Mouse (Mus musculus): ENCODE results near the gene Skap2. TPM values are rescaled to one million over a fixed set of nuclear protein-coding genes. Genes with fewer than 3 reads are reported as not detected.
A peak's percentile ranks its signal among the peaks of the same experiment; 100 is the strongest.

Skap2 gene
- polyA plus RNA-seq, 1 experiment from 2014 or later: 65.0 TPM

DNA sequence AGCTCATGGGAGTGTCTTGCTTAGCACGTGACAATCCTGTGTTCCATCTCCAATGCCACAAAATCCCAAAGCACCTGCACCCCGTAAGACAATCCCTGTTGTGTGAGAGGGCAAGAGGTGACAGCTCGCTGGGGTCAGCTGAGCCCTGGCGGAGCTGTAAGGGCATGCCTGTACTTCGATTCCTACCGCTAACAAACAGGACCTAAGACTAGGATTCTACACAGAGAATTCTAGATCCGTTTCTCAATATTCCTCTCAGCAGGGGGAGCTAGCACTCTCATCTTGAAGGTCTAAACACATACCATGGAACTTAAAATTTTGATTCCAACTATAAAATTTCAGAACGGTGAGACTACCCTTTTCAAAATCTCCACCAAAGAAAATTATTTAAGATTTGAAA is 9.7 kb downstream of the Skap2 start:
- WGBS: 19% methylated on average over 8 of the region's 8 CpGs
- ATAC-seq (ENCODE audit: borderline replicate concordance, extremely low read depth, low FRiP score, low TSS enrichment): no peak
- H3K4me1 ChIP-seq: peaks cover 18% of the 10 kb centered on the region
- peak overlapping the region; percentile 20; the same call in 1 of the 2 replicates for H3K4me2 ChIP-seq
- no peak overlapping the region for H3K9ac ChIP-seq
- H3K4me3 ChIP-seq: no peak overlapping the region
- H3K27ac ChIP-seq: no peak overlapping the region
- no peaks in the 10 kb centered on the region for H3K9me3 ChIP-seq
- H3K27me3 ChIP-seq: peaks cover 27% of the 10 kb centered on the region
- no peaks in the 10 kb centered on the region for H3K36me3 ChIP-seq

DNA sequence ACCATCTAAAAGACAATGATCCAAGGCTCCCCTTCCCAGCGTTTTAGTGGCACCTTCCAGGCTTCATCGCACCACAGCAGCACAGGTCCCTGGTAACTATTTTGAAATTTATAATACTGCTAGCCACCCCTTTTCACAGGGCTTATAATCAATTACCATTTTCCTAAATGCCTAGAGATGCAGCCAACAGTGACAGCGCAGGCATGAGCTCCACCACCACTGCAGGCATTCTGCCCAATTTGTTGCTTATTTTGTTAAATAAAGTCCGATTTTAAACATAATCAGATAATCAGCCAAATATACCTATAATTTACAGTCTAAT is 13.2 kb downstream of the Skap2 start:
- H3K4me2 ChIP-seq: peak overlapping the region; percentile 20; the same call in 1 of the 2 replicates

DNA sequence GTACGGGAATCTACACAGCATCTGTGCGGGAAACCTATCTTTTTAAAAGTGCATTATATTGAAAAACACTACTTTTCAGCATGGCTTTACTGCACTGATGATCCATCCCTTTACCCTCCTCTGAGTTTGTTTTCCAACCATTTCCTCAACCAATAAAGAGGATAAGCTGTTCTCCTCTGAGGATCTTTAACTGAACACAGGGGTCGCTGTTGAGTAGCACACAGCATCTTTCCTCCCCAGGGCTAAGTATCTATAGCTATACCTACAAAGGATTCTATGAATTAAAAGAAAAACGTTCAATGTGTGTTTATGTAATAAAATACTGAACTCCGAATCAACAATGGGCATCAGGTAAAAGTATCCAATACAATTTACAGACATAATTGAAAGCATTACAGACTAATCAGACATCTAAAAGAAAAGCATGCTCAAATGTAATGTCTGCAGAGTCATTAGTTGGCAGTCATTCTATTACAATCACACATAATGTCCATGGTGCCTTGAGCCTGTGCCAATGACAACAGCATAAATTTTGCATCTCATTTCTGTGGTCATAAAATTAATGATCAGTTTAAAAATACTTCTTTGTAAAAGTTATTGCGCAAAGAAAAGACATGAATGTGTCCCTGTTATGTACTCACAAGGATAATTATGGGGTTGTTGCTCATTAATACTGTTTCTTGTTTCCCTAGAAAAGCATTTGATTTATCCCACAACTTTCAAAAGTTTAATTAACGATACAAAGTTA is 13.8 kb downstream of the Skap2 start:
- no peak overlapping the region for H3K27ac ChIP-seq
- H3K27me3 ChIP-seq: 0 out of 2 replicates have a peak, but pooled peaks cover 3% of the 10 kb centered on the region
- ATAC-seq (ENCODE audit: borderline replicate concordance, extremely low read depth, low FRiP score, low TSS enrichment): peak; percentile 64; the same call in 1 of the 2 replicates
- WGBS: 38% methylated on average over 7 of the region's 7 CpGs
- H3K36me3 ChIP-seq: no peaks in the 10 kb centered on the region
- H3K4me3 ChIP-seq: no peak overlapping the region
- H3K4me2 ChIP-seq: peak overlapping the region; percentile 20; the same call in 1 of the 2 replicates
- peaks cover 6% of the 10 kb centered on the region for H3K4me1 ChIP-seq
- H3K9ac ChIP-seq: no peak overlapping the region
- no peaks in the 10 kb centered on the region for H3K9me3 ChIP-seq

More for the DNA sequence above, 13.2 kb downstream of the Skap2 start:
- Histone ChIP-seq H3K4me3 (no peak overlapping the region), H3K9ac (no peak overlapping the region), H3K4me1 (peaks cover 7% of the 10 kb centered on the region), H3K27ac (no peak overlapping the region), H3K36me3 (no peaks in the 10 kb centered on the region), H3K9me3 (no peaks in the 10 kb centered on the region), H3K27me3 (peaks cover 8% of the 10 kb centered on the region; the same call in 1 of the 2 replicates)
- ATAC-seq (ENCODE audit: borderline replicate concordance, extremely low read depth, low FRiP score, low TSS enrichment): no peak
- WGBS: 56% methylated on average over 4 of the region's 4 CpGs

DNA sequence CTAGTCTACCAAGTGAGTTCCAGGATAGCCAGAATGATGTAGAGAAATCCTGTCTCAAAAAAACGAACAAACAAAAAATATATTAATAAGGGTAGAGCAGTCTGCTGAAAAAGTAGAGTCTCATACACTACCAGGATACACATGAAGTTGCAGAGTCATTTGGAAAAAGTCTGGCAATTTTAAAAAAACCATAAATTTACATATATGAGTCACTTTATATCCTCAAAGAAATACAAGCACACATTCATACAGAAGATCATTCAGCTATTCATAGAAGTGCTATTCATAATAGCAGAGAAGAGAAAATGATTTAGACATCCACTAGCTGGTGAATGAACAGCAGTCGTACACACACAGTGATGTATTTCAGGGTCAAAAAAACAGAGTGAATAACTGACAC is 24.4 kb downstream of the Skap2 start:
- WGBS: 74% methylated on average over 2 of the region's 2 CpGs
- H3K27me3 ChIP-seq: no peaks in the 10 kb centered on the region
- no peak for ATAC-seq (ENCODE audit: borderline replicate concordance, extremely low read depth, low FRiP score, low TSS enrichment)

DNA sequence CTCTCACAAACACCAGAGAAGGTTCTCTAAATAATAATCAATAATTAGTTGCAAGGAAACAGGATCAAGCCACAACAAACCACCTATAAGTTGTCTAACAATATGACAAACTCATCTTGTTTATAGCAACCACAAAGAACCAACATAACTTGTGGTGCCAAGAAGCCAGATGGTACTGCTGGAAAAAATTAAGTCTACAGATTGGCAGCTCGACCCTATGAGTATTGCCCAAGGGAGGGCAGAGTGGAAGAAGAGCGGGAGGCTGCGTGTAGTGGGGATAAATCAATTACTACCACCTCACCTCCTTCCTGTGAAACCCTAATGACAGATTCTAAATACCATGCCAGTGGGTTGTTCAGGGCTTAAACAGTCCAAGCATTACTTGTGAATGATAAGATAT is 34.7 kb downstream of the Skap2 start:
- WGBS: 43% methylated on average over 3 of the region's 3 CpGs
- Histone ChIP-seq H3K4me2 (no peak overlapping the region), H3K36me3 (no peaks in the 10 kb centered on the region), H3K4me1 (peaks cover 7% of the 10 kb centered on the region; the same call in 1 of the 2 replicates), H3K27me3 (no peaks in the 10 kb centered on the region), H3K27ac (0 out of 2 replicates have a peak overlapping the region, but pooled peaks have one; percentile 24), H3K4me3 (no peak overlapping the region), H3K9me3 (no peaks in the 10 kb centered on the region), H3K9ac (no peak overlapping the region)
- ATAC-seq (ENCODE audit: borderline replicate concordance, extremely low read depth, low FRiP score, low TSS enrichment): no peak

More for the DNA sequence above, 24.4 kb downstream of the Skap2 start:
- H3K4me1 ChIP-seq: 0 out of 2 replicates have a peak, but pooled peaks cover 2% of the 10 kb centered on the region
- H3K4me3 ChIP-seq: no peak overlapping the region
- no peak overlapping the region for H3K27ac ChIP-seq
- H3K4me2 ChIP-seq: no peak overlapping the region
- H3K9ac ChIP-seq: no peak overlapping the region
- no peaks in the 10 kb centered on the region for H3K9me3 ChIP-seq
- no peaks in the 10 kb centered on the region for H3K36me3 ChIP-seq

DNA sequence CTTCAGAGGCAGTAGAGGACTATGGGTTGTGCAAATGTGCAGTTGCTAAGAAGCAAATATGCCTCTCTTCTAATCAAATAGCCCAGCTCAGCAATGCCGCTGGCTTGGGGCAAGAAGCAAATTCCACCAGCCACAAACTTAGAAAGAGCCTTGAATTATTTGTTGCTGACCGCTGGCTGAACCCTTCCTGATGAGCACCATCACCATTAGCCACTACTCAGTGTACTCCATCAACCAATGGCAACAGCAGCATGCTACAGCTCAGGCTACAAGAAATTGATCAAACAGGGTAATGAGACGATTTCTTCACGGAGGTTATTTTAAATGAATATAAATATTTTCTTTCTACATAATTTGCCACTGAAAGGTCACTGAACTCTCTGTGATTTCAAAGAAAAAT is 36.6 kb downstream of the Skap2 start:
- Histone ChIP-seq H3K36me3 (no peaks in the 10 kb centered on the region), H3K27ac (no peak overlapping the region), H3K9ac (no peak overlapping the region), H3K9me3 (no peaks in the 10 kb centered on the region), H3K4me3 (no peak overlapping the region), H3K4me2 (no peak overlapping the region), H3K27me3 (no peaks in the 10 kb centered on the region), H3K4me1 (peaks cover 7% of the 10 kb centered on the region; the same call in 1 of the 2 replicates)
- peak; percentile 86; the same call in 1 of the 2 replicates for ATAC-seq (ENCODE audit: borderline replicate concordance, extremely low read depth, low FRiP score, low TSS enrichment)
- 20% methylated on average over 4 of the region's 4 CpGs for WGBS

DNA sequence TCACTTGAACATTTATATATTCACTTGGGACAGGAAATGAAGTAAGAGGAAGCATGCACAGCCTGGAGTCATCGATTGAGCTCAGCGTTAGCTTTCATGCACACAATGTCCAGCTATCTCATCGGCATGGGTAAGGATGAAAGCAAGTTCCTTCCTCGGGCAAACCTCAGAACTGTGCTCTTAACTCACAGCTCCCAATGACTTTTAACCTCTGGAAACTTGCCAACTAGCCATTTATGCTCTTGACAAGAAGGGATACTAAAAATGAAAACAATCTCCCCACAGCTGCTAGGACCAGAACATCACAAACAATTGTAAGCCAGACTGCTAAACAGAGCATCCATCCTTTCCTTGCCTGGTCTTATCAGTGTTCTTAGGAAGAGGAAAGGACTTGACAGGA is 53.4 kb downstream of the Skap2 start:
- peak; percentile 62; the same call in 1 of the 2 replicates for ATAC-seq (ENCODE audit: borderline replicate concordance, extremely low read depth, low FRiP score, low TSS enrichment)
- H3K9ac ChIP-seq: no peak overlapping the region
- WGBS: 26% methylated on average over 4 of the region's 4 CpGs
- no peak overlapping the region for H3K4me3 ChIP-seq
- H3K4me2 ChIP-seq: no peak overlapping the region
- H3K27ac ChIP-seq: peak overlapping the region; percentile 29; the same call in 1 of the 2 replicates
- H3K4me1 ChIP-seq: peaks cover 7% of the 10 kb centered on the region; the same call in 1 of the 2 replicates
- no peaks in the 10 kb centered on the region for H3K27me3 ChIP-seq
- no peaks in the 10 kb centered on the region for H3K36me3 ChIP-seq
- H3K9me3 ChIP-seq: no peaks in the 10 kb centered on the region

DNA sequence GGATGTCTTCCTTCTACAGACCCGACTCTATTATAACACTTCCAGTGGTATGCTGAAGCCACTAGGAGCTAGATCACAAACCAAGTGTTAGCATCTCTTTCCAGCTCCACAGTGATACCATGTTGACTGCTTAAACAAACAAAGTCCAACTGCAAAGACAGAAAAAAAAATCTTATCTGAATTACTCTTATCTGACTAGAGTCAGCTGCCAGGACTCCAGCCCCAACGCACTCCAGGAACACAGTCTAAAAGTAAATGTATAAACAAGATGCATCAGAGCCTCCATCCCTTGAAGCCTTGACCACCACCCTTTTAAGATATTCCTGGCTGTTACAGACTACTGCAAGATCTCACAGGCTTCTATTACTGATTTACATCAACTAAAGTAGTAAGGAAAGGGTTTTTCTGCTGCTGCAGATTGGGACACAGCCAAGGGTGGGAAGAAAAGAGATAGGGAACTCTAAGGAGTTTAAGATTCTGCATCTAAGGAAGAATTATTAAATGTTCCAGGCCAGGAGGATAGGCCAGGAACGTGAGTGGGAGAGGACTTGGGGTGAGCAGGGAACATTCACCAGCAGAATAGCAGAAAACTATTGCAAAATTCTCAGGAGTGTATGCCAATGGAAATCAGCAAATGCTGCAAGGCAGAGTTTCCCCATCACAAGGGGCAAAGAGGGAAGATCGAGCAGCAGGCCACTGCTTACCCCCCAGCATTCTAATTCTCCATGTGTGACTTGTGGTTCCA is 56.1 kb downstream of the Skap2 start:
- no peaks in the 10 kb centered on the region for H3K9me3 ChIP-seq
- peaks cover 7% of the 10 kb centered on the region; the same call in 1 of the 2 replicates for H3K4me1 ChIP-seq
- no peaks in the 10 kb centered on the region for H3K27me3 ChIP-seq
- WGBS: 31% methylated on average over 4 of the region's 4 CpGs
- no peak overlapping the region for H3K4me3 ChIP-seq
- H3K27ac ChIP-seq: peak overlapping the region; percentile 24
- no peak overlapping the region for H3K4me2 ChIP-seq
- ATAC-seq (ENCODE audit: borderline replicate concordance, extremely low read depth, low FRiP score, low TSS enrichment): peak; percentile 52; the same call in 1 of the 2 replicates
- no peak overlapping the region for H3K9ac ChIP-seq
- H3K36me3 ChIP-seq: no peaks in the 10 kb centered on the region

DNA sequence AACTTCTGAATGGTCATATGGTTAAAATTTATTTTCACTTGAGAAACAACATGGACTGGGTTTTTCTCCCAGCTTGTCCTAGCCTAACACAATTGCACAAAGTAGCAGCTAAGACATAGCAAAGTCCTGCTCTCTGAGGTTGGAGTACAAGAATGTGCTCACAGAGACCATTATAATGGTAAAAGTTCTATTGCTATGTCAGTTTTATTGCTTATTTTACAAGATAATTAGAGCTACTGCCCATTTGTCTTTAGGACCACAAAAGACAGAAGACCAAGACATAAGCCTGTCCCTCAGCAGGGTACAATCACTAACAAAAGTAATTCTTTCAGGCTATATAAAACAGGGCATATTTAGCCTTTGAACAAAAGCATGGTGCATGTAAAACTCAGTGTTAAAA is 64.7 kb downstream of the Skap2 start:
- Histone ChIP-seq H3K9me3 (no peaks in the 10 kb centered on the region), H3K27ac (no peak overlapping the region), H3K4me2 (no peak overlapping the region), H3K4me3 (no peak overlapping the region), H3K9ac (no peak overlapping the region), H3K27me3 (no peaks in the 10 kb centered on the region), H3K36me3 (no peaks in the 10 kb centered on the region), H3K4me1 (peaks cover 8% of the 10 kb centered on the region)
- ATAC-seq (ENCODE audit: borderline replicate concordance, extremely low read depth, low FRiP score, low TSS enrichment): no peak

DNA sequence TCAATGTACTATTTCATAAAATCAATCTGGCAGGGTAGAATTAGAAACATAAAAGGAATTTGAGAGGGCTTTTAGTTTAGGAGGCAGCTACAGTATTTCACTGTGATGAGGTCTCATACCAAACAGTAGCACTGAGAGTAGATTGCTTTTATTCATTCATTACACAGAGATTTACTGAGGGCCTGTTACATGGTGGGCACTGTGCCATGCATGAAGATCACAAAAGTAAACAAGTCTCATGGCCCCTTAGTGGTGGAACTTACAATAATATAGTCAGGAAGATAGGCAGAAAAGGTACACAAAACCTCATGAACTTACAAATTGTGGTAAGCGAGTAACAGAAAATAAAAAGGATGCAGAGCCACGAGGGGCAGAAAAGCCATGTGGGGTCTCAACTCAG is 67.4 kb downstream of the Skap2 start:
- Histone ChIP-seq H3K4me3 (no peak overlapping the region), H3K9ac (no peak overlapping the region), H3K36me3 (no peaks in the 10 kb centered on the region), H3K4me1 (peaks cover 8% of the 10 kb centered on the region), H3K9me3 (no peaks in the 10 kb centered on the region), H3K27me3 (no peaks in the 10 kb centered on the region), H3K27ac (no peak overlapping the region), H3K4me2 (no peak overlapping the region)
- no peak for ATAC-seq (ENCODE audit: borderline replicate concordance, extremely low read depth, low FRiP score, low TSS enrichment)
- WGBS: 58% methylated on average over 2 of the region's 2 CpGs

DNA sequence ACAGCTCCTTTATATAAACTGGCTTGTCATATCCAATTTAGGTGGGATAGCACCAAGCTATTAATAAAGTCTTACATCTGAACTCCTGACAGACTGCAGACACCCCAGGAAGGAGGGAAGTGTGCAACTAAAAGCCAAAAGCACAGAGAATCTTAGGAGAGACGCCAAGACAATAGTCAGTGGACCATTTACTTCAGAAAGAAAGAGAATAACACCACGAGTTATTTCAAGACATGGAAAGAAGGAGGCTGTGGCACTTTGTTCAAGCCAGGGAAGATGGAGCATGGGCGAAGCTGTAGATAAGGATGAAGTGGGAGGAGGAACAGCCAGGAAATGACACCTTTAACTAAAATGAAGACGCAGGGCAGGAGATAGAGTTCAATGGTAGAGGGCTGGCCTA is 78.4 kb downstream of the Skap2 start:
- Histone ChIP-seq H3K4me1 (peaks cover 11% of the 10 kb centered on the region), H3K9me3 (no peaks in the 10 kb centered on the region), H3K36me3 (no peaks in the 10 kb centered on the region), H3K4me2 (no peak overlapping the region), H3K27me3 (no peaks in the 10 kb centered on the region), H3K27ac (no peak overlapping the region), H3K9ac (no peak overlapping the region), H3K4me3 (no peak overlapping the region)
- no peak for ATAC-seq (ENCODE audit: borderline replicate concordance, extremely low read depth, low FRiP score, low TSS enrichment)
- 35% methylated on average over 4 of the region's 4 CpGs for WGBS

DNA sequence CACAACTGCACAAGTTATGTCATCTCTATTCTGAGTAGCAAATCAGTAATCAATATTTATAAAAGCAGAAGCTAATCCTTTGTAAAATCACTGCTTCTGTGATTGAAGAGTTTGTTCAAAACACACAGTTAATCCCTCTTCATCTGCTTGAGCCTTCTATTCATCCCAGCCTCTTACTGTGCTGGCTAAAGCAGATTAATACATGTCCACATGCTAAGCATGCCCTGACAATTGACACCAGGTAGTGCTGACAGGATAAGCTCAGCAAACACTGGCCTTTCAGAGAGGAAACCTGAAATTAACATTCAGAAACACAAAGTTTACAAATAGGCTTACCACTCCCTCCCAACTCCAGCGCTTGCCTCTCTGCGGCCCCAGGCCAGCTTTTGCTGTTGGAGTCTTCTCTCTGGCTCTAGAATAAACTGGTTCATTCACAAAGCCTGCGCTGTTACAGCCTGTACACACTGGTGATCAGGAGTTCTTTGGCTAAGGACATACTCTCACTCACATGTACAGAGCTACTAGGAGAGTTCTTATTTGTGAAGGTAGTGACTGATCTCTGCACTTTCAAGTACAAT is 79.2 kb downstream of the Skap2 start:
- WGBS: 32% methylated on average over 3 of the region's 3 CpGs
- Histone ChIP-seq H3K9me3 (no peaks in the 10 kb centered on the region), H3K27me3 (no peaks in the 10 kb centered on the region), H3K4me2 (no peak overlapping the region), H3K4me3 (no peak overlapping the region), H3K36me3 (no peaks in the 10 kb centered on the region), H3K9ac (no peak overlapping the region), H3K4me1 (peaks cover 10% of the 10 kb centered on the region; the same call in 1 of the 2 replicates), H3K27ac (no peak overlapping the region)
- ATAC-seq (ENCODE audit: borderline replicate concordance, extremely low read depth, low FRiP score, low TSS enrichment): no peak

Data from lung, embryonic 15.5 days (tissue).